8 mouse cellular contexts compared by ENCODE assay signal in genomic region chr4:88937866-88938711, GRCm38 (mm10). TPM values are rescaled to one million over a fixed set of nuclear protein-coding genes. Genes with fewer than 3 reads are reported as not detected.
DNase-seq lines count a peak whose midpoint lies in the region; ATAC-seq and TF ChIP-seq lines count a peak whose summit lies in the region.

No protein-coding gene starts in this region.

- peak overlapping the region; percentile 65 for H3K4me3 ChIP-seq in kidney, adult 2 months (ENCODE audit: insufficient read depth, low read depth, low read length)
- peak overlapping the region; percentile 70 for H3K4me3 ChIP-seq in limb, embryonic 12.5 days (replicated peaks)
- H3K4me3 ChIP-seq in midbrain, embryonic 13.5 days (replicated peaks) = peak overlapping the region; percentile 75

- H3K4me2 ChIP-seq in limb, embryonic 12.5 days = peak overlapping the region; percentile 97
- H3K4me2 ChIP-seq in midbrain, embryonic 13.5 days (replicated peaks) = peak overlapping the region; percentile 89

- H3K36me3 ChIP-seq in kidney, adult 2 months (ENCODE audit: control insufficient read depth, insufficient read depth, low read length) = no peaks in the 10 kb centered on the region
- no peaks in the 10 kb centered on the region for H3K36me3 ChIP-seq in limb, embryonic 12.5 days
- H3K36me3 ChIP-seq in midbrain, embryonic 13.5 days = no peaks in the 10 kb centered on the region

- 1% methylated on average over 104 of the region's 104 CpGs for WGBS in kidney, adult 2 months
- WGBS in limb, embryonic 12.5 days = under 1% methylated on average over 85 of the region's 104 CpGs
- WGBS in midbrain, embryonic 13.5 days = under 1% methylated on average over 89 of the region's 104 CpGs

- H3K9me3 ChIP-seq in limb, embryonic 12.5 days = no peaks in the 10 kb centered on the region
- H3K9me3 ChIP-seq in midbrain, embryonic 13.5 days = no peaks in the 10 kb centered on the region

- ATAC-seq in limb, embryonic 12.5 days (ENCODE audit: insufficient number of reproducible peaks, insufficient read depth, low FRiP score, low TSS enrichment, low read depth) = peak; percentile 87
- peak; percentile 97 for ATAC-seq in midbrain, embryonic 13.5 days

- no peak overlapping the region for H3K27ac ChIP-seq in kidney, adult 2 months (ENCODE audit: insufficient read depth, low read depth, low read length)
- no peak overlapping the region for H3K27ac ChIP-seq in limb, embryonic 12.5 days
- peak overlapping the region; percentile 22 for H3K27ac ChIP-seq in midbrain, embryonic 13.5 days

- intact Hi-C loops in gastrocnemius, postnatal 14 days (cut with DNase I; ENCODE audit: low total_unique reads) = no loop called here
- intact Hi-C loops in gastrocnemius, postnatal 36 days (cut with DNase I) = loop anchor here (5.0 kb wide), 1 partner anchor 189 kb away; no protein-coding TSS in a partner anchor

- peak overlapping the region; percentile 57 for H3K9ac ChIP-seq in limb, embryonic 12.5 days (replicated peaks)
- H3K9ac ChIP-seq in midbrain, embryonic 13.5 days (replicated peaks) = peak overlapping the region; percentile 68

- no peaks in the 10 kb centered on the region for H3K4me1 ChIP-seq in kidney, adult 2 months (ENCODE audit: control insufficient read depth, insufficient read depth, low read length)
- H3K4me1 ChIP-seq in limb, embryonic 12.5 days (replicated peaks) = peaks cover 6% of the 10 kb centered on the region; the same call in 1 of the 2 replicates
- H3K4me1 ChIP-seq in midbrain, embryonic 13.5 days (replicated peaks) = peaks cover 4% of the 10 kb centered on the region

- DNase-seq in gastrocnemius, postnatal 14 days = peak; percentile 5
- no peak for DNase-seq in gastrocnemius, postnatal 36 days
- peak; percentile 67 to 77 for DNase-seq in cerebellum, postnatal 25 days
- DNase-seq in frontal cortex, postnatal 14 days (ENCODE audit: low spot score in 2 of 2) = peak; percentile 15 to 40
- peak; percentile 55 for DNase-seq in kidney, adult 2 months
- DNase-seq in spleen, postnatal 4 days (ENCODE audit: low spot score in 2 of 2) = peak; percentile 18 to 68

- no peak for TF ChIP-seq POLR2A in kidney, adult 2 months (IDR thresholded peaks at IDR 0.05; ENCODE audit: low read depth, low read length)

- TF ChIP-seq CTCF in kidney, adult 2 months (conservative IDR thresholded peaks at IDR 0.05; ENCODE audit: insufficient read depth, insufficient read length, low read depth, low read length) = peak; percentile 23; the same call in 1 of the 2 replicates

- H3K27me3 ChIP-seq in kidney, adult 2 months (replicated peaks; ENCODE audit: control insufficient read depth, insufficient read depth, low read length) = no peaks in the 10 kb centered on the region; the same call in none of the 2 replicates
- peaks cover 33% of the 10 kb centered on the region for H3K27me3 ChIP-seq in limb, embryonic 12.5 days
- H3K27me3 ChIP-seq in midbrain, embryonic 13.5 days = peaks cover 47% of the 10 kb centered on the region

RNA-seq across cellular contexts. Expression of gene Ifne, which starts 58.1 kb away (rescaled TPM):
- not detected for total RNA-seq in gastrocnemius, postnatal 14 days (2021)
- not detected for total RNA-seq in gastrocnemius, postnatal 36 days (2021)
- polyA plus RNA-seq in kidney, adult 2 months (2012; rRNA removed) = not detected in 2 replicates
- polyA plus RNA-seq in limb, embryonic 12.5 days (2016; fragmentation: Nextera tagmentation; extraction: Ambion mirVana) = not detected in 2 replicates
- polyA plus RNA-seq in midbrain, embryonic 13.5 days (2015; fragmentation: Nextera tagmentation; extraction: Ambion mirVana) = not detected in 2 replicates

Comparison
In these comparisons a context has a peak if more than half of its experiments do, and no peak if none do; other contexts are left out.
1. DNase-seq: peak in gastrocnemius, postnatal 14 days (single experiment), cerebellum, postnatal 25 days (2 of 2), frontal cortex, postnatal 14 days (2 of 2), kidney, adult 2 months (single experiment) and spleen, postnatal 4 days (2 of 2); none in gastrocnemius, postnatal 36 days (0 of 2).
2. Peak in every context shown above with its lines, with median percentiles within 50 percentile points of each other: H3K4me3 ChIP-seq.